Mouse (Mus musculus): Measurements from ENCODE around the gene Nmd3. TPM values are rescaled to one million over a fixed set of nuclear protein-coding genes. Genes with fewer than 3 reads are reported as not detected.

The Nmd3 gene
- 62.0 and 65.7 TPM in 2 replicates for polyA plus RNA-seq (2015; fragmentation: Nextera tagmentation; extraction: Ambion mirVana)

DNA sequence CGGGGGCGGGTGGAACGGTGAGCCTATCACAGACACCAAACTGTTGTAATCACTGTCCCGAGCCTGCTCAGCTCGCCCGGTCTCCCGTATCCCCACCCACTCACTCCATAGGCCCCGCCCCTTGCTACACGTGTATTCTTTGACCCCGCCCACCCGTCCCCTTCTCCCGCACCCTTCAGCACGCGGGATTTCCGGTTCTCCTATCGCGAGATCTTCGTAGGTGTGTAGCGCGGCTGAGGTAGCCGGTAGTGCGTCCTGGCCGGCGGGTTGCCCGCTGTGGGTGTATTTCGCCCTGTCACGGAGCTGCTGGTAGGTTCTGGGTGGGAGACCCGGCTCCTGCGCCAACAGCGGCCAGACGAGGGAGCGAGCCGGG lies at the start of gene Nmd3:
Gene Nmd3 (plus strand): TSS at position 172 of the 373 bp plus-strand sequence.
- ATAC-seq (ENCODE audit: insufficient read depth) = peak; percentile 93

DNA sequence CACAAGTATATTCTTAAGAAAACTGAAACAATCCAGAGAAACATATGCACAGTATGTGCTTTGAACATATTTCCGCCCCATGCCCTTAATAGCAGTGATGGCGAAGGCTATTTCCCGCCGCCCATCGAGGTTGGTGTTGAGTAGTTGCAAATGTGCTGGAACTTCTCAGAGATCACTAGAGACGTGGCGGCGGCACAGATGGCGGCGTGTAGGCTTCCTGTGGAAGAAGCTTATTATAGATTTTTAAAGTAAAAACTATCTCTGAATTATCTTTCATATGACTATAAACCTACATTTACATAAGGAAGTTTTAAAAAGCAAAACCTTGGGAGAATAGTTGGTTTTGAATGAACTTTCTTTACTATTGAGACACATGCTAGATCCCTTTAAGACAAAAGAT lies 48.4 kb upstream of the Nmd3 start:
- Histone ChIP-seq H3K36me3 (replicated peaks) (no peaks in the 10 kb centered on the region), H3K4me3 (replicated peaks) (no peak overlapping the region), H3K4me2 (no peak overlapping the region), H3K27me3 (no peaks in the 10 kb centered on the region), H3K4me1 (replicated peaks) (peaks cover 4% of the 10 kb centered on the region; the same call in 1 of the 2 replicates), H3K27ac (replicated peaks) (no peak overlapping the region), H3K9me3 (replicated peaks) (no peaks in the 10 kb centered on the region), H3K9ac (no peak overlapping the region)
- ATAC-seq (ENCODE audit: insufficient read depth) = no peak
- WGBS (ENCODE audit: insufficient replicate concordance) = 83% methylated on average over 10 of the region's 10 CpGs

More for the DNA sequence above, at the start of gene Nmd3:
- Histone ChIP-seq H3K4me2 (peak within 1 kb of the TSS; percentile 83), H3K9ac (peak within 1 kb of the TSS; percentile 92), H3K27ac (replicated peaks) (peak within 1 kb of the TSS; percentile 85), H3K27me3 (no peaks in the 10 kb centered on the region), H3K4me3 (replicated peaks) (peak within 1 kb of the TSS; percentile 93), H3K4me1 (replicated peaks) (peaks cover 24% of the 10 kb centered on the region), H3K9me3 (replicated peaks) (no peaks in the 10 kb centered on the region), H3K36me3 (replicated peaks) (peaks cover 4% of the 10 kb centered on the region)
- under 1% methylated on average over 33 of the region's 33 CpGs for WGBS (ENCODE audit: insufficient replicate concordance)

DNA sequence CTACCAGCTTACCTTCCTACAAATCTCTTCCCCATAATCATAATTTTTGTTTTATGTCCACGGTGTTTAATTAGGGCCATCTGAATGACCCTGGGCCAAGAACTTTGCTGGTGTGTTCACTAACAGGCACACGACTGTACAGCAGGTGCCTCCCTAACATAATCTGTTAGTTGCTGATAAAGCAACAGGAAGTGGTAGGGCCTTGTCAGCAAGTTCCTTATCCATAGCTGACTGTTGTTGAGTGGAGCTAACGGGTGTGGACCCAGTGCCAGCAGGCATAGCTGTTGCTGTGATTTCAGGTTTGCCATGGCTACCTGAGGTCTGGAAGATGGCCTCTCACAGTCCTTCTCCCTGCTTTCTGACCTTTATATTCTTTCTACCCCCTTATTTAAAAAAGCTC lies 47.6 kb upstream of the Nmd3 start:
- no peaks in the 10 kb centered on the region for H3K36me3 ChIP-seq (replicated peaks)
- WGBS (ENCODE audit: insufficient replicate concordance) = 11% methylated on average over 3 of the region's 3 CpGs
- H3K4me2 ChIP-seq = no peak overlapping the region
- H3K4me1 ChIP-seq (replicated peaks) = peaks cover 4% of the 10 kb centered on the region; the same call in 1 of the 2 replicates
- H3K27ac ChIP-seq (replicated peaks) = no peak overlapping the region
- H3K27me3 ChIP-seq = no peaks in the 10 kb centered on the region
- H3K9ac ChIP-seq = no peak overlapping the region
- no peak overlapping the region for H3K4me3 ChIP-seq (replicated peaks)
- ATAC-seq (ENCODE audit: insufficient read depth) = 0 out of 2 replicates have a peak, but pooled peaks have one; percentile 15
- H3K9me3 ChIP-seq (replicated peaks) = no peaks in the 10 kb centered on the region

- H3K27me3 ChIP-seq = no peaks in the 10 kb centered on the region
- no peak overlapping the region for H3K9ac ChIP-seq
- no peaks in the 10 kb centered on the region for H3K36me3 ChIP-seq (replicated peaks)
- no peak overlapping the region for H3K27ac ChIP-seq (replicated peaks)
- H3K9me3 ChIP-seq (replicated peaks) = no peaks in the 10 kb centered on the region
- no peaks in the 10 kb centered on the region for H3K4me1 ChIP-seq (replicated peaks)
- H3K4me2 ChIP-seq = no peak overlapping the region
- ATAC-seq (ENCODE audit: insufficient read depth) = no peak
- WGBS (ENCODE audit: insufficient replicate concordance) = 48% methylated on average over 1 of the region's 1 CpGs
- no peak overlapping the region for H3K4me3 ChIP-seq (replicated peaks)
These were observed 32.0 kb upstream of the Nmd3 start for GRCm38 (mm10) chr3:69689791-69690190.

- no peaks in the 10 kb centered on the region for H3K27me3 ChIP-seq
- H3K4me2 ChIP-seq = no peak overlapping the region
- no peaks in the 10 kb centered on the region for H3K9me3 ChIP-seq (replicated peaks)
- H3K36me3 ChIP-seq (replicated peaks) = no peaks in the 10 kb centered on the region
- no peak overlapping the region for H3K9ac ChIP-seq
- no peak overlapping the region for H3K27ac ChIP-seq (replicated peaks)
- no peak overlapping the region for H3K4me3 ChIP-seq (replicated peaks)
- no peaks in the 10 kb centered on the region for H3K4me1 ChIP-seq (replicated peaks)
- 56% methylated on average over 2 of the region's 2 CpGs for WGBS (ENCODE audit: insufficient replicate concordance)
- no peak for ATAC-seq (ENCODE audit: insufficient read depth)
These were observed 30.8 kb upstream of the Nmd3 start for GRCm38 (mm10) chr3:69690939-69691338.

- no peak for ATAC-seq (ENCODE audit: insufficient read depth)
- H3K27ac ChIP-seq (replicated peaks) = no peak overlapping the region
These were observed 21.8 kb upstream of the Nmd3 start for GRCm38 (mm10) chr3:69699851-69700500.

GRCm38 (mm10) chr3:69701905-69702304 lies 19.9 kb upstream of the Nmd3 start:
- H3K27me3 ChIP-seq = no peaks in the 10 kb centered on the region
- no peaks in the 10 kb centered on the region for H3K9me3 ChIP-seq (replicated peaks)
- no peak overlapping the region for H3K9ac ChIP-seq
- H3K4me1 ChIP-seq (replicated peaks) = no peaks in the 10 kb centered on the region
- H3K4me3 ChIP-seq (replicated peaks) = no peak overlapping the region
- no peak for ATAC-seq (ENCODE audit: insufficient read depth)
- H3K4me2 ChIP-seq = no peak overlapping the region
- WGBS (ENCODE audit: insufficient replicate concordance) = 16% methylated on average over 1 of the region's 1 CpGs
- no peak overlapping the region for H3K27ac ChIP-seq (replicated peaks)
- H3K36me3 ChIP-seq (replicated peaks) = no peaks in the 10 kb centered on the region

More at GRCm38 (mm10) chr3:69699851-69700500, 21.8 kb upstream of the Nmd3 start:
- no peaks in the 10 kb centered on the region for H3K4me1 ChIP-seq (replicated peaks)
- no peak overlapping the region for H3K9ac ChIP-seq
- H3K36me3 ChIP-seq (replicated peaks) = no peaks in the 10 kb centered on the region
- WGBS (ENCODE audit: insufficient replicate concordance) = 41% methylated on average over 6 of the region's 6 CpGs
- no peak overlapping the region for H3K4me3 ChIP-seq (replicated peaks)
- no peaks in the 10 kb centered on the region for H3K9me3 ChIP-seq (replicated peaks)
- H3K4me2 ChIP-seq = no peak overlapping the region
- no peaks in the 10 kb centered on the region for H3K27me3 ChIP-seq

- no peak overlapping the region for H3K9ac ChIP-seq
- no peaks in the 10 kb centered on the region for H3K4me1 ChIP-seq (replicated peaks)
- no peak overlapping the region for H3K4me2 ChIP-seq
- no peaks in the 10 kb centered on the region for H3K27me3 ChIP-seq
- no peak overlapping the region for H3K4me3 ChIP-seq (replicated peaks)
- no peak for ATAC-seq (ENCODE audit: insufficient read depth)
- no peaks in the 10 kb centered on the region for H3K9me3 ChIP-seq (replicated peaks)
- H3K36me3 ChIP-seq (replicated peaks) = no peaks in the 10 kb centered on the region
- H3K27ac ChIP-seq (replicated peaks) = no peak overlapping the region
These were observed 19.4 kb upstream of the Nmd3 start for GRCm38 (mm10) chr3:69702421-69702820.

- no peaks in the 10 kb centered on the region for H3K36me3 ChIP-seq (replicated peaks)
- H3K4me3 ChIP-seq (replicated peaks) = no peak overlapping the region
- 52% methylated on average over 12 of the region's 12 CpGs for WGBS (ENCODE audit: insufficient replicate concordance)
- no peaks in the 10 kb centered on the region for H3K9me3 ChIP-seq (replicated peaks)
- no peak overlapping the region for H3K4me2 ChIP-seq
- no peaks in the 10 kb centered on the region for H3K4me1 ChIP-seq (replicated peaks)
- H3K27ac ChIP-seq (replicated peaks) = no peak overlapping the region
- ATAC-seq (ENCODE audit: insufficient read depth) = no peak
- no peak overlapping the region for H3K9ac ChIP-seq
- H3K27me3 ChIP-seq = no peaks in the 10 kb centered on the region
These were observed 12.5 kb upstream of the Nmd3 start for GRCm38 (mm10) chr3:69709043-69709929.

GRCm38 (mm10) chr3:69711907-69712600 lies 9.7 kb upstream of the Nmd3 start:
- Histone ChIP-seq H3K4me3 (replicated peaks) (no peak overlapping the region), H3K9me3 (replicated peaks) (no peaks in the 10 kb centered on the region), H3K4me2 (no peak overlapping the region), H3K4me1 (replicated peaks) (no peaks in the 10 kb centered on the region), H3K27me3 (no peaks in the 10 kb centered on the region), H3K36me3 (replicated peaks) (no peaks in the 10 kb centered on the region), H3K9ac (no peak overlapping the region), H3K27ac (replicated peaks) (no peak overlapping the region)
- ATAC-seq (ENCODE audit: insufficient read depth) = no peak
- WGBS (ENCODE audit: insufficient replicate concordance) = 39% methylated on average over 8 of the region's 8 CpGs

DNA sequence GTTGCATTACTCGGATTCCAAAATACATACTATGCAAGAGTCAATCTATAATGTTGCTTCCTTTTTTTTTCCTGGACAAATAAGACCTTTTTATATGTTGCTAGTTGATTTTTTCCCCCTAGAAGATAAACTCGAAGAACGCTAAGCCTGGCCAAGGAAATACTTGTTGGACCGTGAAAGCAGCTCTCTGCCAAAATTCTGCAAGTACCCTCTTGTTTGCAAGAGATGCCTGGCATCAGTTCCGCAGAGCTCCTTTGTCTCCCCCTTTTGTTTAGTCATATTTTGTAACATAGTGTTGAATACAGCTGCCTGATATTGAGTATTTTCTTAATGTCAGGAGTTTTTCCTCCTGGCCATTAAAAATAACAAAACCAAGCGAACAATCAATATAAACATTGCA lies 4.3 kb upstream of the Nmd3 start:
- Histone ChIP-seq H3K9me3 (replicated peaks) (no peaks in the 10 kb centered on the region), H3K4me3 (replicated peaks) (no peak overlapping the region), H3K4me1 (replicated peaks) (peaks cover 4% of the 10 kb centered on the region), H3K9ac (no peak overlapping the region), H3K27ac (replicated peaks) (no peak overlapping the region), H3K27me3 (no peaks in the 10 kb centered on the region), H3K4me2 (no peak overlapping the region), H3K36me3 (replicated peaks) (no peaks in the 10 kb centered on the region)
- ATAC-seq (ENCODE audit: insufficient read depth) = no peak
- WGBS (ENCODE audit: insufficient replicate concordance) = 69% methylated on average over 6 of the region's 6 CpGs

All from liver, embryonic 15.5 days (tissue).